Mouse (Mus musculus): Measurements from ENCODE around the gene Nova2.
A peak's percentile ranks its signal among the peaks of the same experiment; 100 is the strongest.

Gene Nova2

DNA sequence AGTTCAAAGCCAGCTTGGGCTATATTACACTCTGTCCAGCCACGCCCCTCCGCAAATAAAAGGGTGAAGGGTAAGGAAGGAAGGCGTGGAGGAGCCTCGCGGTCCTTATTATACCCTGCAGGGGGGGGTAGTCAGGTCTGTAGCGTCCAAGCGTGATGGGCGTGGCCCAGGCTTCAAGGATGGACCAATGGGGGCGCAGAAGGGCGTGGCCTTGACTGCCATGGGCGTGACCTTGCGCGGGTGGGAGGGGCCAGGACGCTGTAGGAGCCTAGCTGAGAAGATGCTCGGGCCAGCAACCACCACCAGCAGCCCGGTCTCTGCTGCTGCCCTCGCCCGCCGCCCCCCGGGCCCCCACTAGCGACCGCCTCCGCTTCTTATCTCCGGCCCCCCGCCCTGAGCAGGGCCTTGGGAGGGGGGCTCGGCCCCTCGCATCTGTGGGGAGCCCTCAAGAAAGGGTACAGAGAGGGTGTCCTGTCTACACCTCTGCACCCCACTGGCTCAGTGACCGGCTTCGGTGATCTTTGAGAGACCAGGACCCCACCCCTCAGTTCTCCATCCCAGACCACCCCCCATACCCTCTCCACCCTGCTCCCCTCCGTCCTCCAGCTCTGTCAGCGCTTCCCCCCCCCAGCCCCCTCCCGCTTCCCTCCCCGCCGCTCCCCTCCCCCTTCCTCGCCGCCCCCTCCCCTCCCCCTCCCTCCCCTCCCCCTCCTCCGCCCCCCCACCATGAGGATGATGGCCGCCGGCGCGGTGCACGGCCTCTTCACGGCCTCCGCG is at the start of gene Nova2:
Gene Nova2 (plus strand): TSS at position 727 of the 777 bp plus-strand sequence.
- DNase-seq (ENCODE audit: low spot score) = peak; percentile 27

DNA sequence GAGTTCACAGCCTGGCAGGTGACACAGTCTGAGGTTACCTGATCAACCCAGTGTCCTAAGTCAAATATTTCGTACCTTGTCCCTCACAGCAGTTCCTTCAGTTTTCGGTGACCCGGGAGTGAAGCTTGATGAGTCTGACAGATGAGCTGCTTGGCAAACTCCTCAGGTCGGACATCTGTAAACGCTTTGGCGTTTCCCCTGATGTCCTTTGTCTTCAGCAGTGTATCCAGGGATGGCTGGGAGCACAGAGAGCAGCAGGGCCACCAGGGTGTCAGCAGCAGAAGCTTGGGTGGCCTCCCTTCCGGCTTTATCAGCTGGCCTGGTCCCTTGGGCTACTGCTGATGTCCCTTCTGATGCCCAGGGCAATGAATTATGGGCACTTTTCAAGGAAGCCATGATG is 47.0 kb upstream of the Nova2 start:
- DNase-seq (ENCODE audit: low spot score) = no peak

DNA sequence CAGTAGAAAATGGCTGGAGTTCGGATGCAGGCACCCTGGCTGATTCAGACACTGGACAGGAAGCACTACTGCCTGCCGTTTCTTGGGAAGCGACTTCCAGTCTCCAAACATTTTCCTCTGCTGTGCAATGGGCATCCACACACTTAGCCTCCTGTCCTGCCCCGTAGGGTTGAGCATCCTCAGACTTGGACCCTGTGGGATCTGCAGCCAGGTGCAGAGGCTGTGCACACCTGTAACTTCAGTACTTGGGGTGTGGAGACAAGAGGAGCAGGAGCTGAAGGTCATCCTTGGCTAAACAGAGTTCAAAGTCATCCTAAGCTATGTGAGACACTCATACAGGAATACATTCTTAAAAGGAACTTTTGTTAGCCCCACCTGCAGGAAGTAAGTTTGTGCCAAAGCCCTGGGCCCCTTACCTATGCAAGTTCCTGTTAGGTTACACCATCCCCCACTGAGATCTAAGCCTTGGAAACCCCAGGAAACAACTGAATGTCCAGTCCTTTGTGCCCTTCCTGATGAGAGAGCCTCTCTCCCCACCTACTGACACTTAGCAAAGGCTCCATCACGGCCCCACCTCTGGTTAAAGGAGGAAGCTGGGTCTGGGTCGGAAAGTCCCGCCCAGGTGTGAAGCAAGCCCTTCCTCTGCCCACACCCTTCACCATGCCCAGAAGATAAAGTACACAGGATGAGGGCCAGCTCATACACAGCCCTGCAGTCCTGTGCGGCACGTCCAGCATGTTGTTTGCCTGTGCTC is 41.5 kb upstream of the Nova2 start:
- no peak for DNase-seq (ENCODE audit: low spot score)

DNA sequence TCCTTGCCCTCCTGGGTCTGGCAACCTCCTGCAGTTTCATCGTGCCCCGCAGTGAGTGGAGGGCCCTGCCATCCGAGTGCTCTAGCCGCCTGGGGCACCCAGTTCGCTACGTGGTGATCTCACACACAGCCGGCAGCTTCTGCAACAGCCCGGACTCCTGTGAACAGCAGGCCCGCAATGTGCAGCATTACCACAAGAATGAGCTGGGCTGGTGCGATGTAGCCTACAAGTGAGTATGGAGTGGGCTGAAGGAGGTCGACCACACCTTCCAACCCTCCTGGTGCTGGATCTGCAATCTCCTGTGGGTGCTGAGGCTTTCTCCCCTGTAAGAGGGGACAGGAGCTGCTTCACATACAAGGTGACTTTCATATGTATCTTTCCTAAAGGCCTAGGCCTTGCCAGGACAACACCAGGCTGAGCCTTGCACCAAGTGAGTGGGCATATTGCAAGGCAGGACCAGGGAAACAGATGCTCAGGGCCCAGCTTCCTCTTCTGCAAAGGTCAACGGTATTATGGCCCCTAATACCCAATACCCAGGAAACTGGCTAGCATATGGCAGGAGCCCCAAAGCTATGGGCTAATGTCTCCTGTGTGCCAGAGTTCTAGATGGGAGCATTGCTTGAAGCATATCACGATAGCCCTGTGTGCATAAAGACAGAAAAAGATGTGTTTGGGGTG is 40.8 kb upstream of the Nova2 start:
- DNase-seq (ENCODE audit: low spot score) = no peak

DNA sequence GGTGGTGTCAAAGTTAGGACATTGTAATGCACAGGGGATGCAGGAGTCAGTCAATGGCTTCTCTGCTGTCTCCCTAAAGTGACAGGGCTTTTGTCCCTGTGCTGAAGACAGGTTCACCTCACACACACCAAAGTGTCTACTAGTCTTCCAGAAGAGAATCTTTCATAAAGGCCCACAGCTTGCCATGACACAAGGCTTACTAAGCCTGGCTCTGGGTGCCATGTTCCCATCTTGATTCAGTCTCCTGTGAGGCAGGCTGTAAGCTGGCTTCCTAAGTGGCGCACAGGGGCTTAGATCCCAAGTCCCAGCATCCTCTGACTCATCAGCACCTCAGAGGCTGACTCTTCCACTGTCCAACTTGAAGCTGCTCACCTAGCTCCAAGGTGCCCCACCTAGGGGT is 38.7 kb upstream of the Nova2 start:
- DNase-seq (ENCODE audit: low spot score) = no peak

DNA sequence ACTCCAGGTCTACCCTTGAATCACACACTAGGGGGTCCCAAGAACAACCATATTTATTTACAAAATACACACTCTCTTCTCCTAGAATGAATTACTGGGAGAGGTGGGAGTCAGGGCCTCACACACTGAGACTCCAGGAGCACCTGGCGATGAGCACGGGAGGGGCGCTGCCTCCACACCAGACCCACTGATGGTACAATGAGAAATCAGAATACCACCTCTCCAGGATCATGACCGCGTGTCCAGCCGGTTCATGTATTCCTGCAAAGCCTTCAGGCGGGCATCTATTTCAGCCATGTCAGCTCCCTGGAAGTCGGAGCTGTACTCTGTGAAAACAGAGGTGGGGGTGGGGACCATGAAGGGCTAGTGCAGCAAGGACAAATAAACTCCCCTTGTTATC is 34.8 kb upstream of the Nova2 start:
- no peak for DNase-seq (ENCODE audit: low spot score)

DNA sequence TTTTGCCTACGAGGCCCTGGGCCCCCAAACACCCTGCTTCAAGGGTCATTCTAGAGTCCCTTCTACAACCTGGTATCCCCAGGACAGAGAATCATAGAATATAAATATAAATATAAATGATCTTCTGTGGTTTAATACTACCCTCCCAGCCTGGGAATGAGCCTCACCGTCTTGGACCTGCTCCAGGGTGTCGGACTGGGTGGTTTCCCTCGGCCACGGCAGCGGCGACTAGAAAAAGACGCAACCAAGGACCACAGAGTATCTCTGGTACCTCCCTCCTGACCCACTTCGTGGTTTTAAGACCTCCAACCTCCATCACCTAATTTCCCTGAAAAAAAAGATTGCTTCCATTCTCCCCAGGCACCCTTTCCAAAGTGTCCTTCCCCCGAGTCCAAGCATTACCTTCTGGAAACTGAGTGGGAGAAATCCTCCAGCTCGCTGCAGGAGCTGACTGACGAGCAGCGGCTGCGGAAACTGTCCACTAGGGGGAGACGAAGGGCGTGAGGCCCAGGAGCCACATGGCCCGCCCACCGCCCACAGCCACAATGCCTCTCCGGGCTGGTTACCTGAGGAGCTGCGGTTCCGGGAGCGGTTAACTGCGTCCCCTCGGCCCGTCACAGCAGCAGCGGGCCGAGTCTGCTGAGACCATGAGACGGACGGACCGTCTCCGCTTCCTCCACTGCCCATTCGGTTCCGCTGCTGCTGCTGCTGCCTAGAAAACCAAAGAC is 33.7 kb upstream of the Nova2 start:
- DNase-seq (ENCODE audit: low spot score) = peak; percentile 68

DNA sequence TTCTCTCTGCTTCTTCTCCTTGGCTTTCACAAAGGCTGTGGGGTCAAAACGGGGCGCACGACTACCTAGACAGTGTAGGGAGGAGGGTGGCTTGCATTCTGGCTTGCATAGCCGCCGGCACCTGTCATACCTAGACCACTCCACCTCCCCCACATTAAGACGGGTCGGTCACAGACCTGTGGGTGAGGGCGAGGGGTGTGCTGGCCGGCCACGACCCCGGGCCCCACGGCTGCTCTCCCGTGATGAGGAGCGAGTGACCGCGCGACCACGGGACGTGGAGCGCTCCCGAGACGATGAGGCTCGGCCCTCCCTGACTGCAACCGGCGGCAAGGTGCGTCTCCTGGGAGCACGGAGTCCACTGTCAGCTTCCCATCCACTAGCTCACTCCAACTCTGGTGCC is 32.7 kb upstream of the Nova2 start:
- DNase-seq (ENCODE audit: low spot score) = no peak

DNA sequence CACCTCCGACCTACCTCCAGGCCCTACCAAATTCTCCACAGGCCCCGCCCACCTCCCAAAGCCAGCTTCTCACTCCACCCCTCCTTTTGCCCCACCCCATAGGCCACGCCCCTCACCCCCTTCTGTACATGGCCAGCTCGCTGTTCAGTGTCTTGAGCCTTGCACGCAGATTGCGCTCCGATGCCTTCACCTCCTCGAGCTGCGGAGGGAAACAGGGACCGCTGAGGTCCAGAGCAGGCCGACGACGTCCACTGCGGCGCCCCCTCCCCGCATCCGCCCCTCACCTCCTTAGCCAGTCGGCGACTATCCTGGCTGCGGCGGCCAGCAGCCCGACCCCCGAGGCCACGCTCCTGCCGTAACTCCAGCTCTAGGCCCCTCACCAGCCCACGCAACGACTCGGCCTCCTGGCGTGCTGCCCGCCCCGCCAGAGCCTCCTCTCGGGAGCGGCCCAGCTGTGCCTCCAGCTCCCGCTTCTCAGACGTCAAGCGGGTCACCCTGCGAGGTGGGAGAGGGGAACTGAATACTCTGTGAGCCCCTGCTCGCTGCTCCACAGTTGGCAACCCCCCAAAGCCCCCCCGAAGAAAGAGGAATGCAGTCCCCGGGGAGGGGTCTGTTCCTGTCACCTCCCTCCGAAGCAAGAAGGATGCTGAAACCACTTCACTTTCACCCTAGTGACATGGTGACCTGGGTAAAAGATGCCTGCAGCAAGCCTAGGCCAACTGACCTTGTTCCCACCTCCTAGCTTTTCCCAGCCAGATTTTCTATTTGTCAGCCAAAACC is 31.8 kb upstream of the Nova2 start:
- DNase-seq (ENCODE audit: low spot score) = no peak

DNA sequence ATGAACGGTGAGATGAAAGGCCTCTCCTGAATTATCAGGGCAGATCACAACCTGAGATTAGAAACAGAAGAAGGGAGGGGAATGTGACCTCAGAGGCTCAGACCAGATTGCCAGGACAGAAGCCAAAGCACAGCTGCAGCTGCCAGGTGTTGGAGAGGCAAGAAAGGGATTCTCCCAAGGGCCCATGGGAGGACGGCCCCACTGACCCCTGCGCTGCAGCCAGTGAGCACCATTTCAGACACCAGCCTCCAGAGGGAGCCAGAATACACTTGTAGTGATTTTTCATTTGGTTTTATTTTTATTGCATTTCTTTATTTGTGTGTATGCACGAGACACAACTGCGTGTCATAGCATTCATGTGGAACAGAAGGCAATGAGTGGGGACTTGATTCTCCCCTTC is 29.2 kb upstream of the Nova2 start:
- DNase-seq (ENCODE audit: low spot score) = no peak

DNA sequence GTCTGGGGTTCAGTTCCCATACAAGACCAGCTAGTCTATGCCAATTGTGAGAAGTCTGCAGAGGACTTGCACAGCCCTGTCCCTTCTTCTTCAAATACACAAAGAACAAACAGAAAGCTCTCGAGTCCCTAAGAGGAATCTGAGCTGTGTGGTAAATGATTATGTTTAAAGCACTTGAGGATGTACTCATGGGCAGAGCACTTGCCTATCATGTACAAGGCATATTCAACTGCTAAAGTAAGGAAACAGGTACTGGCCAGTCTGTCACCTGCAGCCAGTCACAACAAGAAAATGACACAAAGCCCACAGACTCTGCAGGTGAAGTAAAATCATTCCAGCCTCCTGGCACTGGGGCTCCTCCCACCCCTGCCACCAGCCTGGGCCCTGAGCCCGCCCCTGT is 25.2 kb upstream of the Nova2 start:
- DNase-seq (ENCODE audit: low spot score) = no peak

DNA sequence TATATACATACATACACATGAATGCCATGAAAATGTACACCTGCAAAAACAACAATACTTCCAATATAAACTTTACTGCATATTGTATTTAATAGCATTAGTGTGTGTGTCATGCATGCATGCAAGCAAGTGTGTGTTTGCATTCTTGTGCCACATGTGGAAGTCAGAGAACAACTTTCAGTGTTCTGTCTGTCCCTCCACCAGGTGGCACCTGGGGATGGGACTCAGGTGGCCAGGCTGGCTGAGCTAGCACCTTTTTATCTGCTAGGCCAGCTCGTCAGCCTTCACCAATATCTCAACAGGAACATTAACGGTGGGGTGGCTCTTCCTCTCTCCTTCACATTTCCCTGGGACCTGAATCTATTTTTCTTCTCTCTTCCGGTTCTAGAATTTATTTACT is 23.2 kb upstream of the Nova2 start:
- no peak for DNase-seq (ENCODE audit: low spot score)

DNA sequence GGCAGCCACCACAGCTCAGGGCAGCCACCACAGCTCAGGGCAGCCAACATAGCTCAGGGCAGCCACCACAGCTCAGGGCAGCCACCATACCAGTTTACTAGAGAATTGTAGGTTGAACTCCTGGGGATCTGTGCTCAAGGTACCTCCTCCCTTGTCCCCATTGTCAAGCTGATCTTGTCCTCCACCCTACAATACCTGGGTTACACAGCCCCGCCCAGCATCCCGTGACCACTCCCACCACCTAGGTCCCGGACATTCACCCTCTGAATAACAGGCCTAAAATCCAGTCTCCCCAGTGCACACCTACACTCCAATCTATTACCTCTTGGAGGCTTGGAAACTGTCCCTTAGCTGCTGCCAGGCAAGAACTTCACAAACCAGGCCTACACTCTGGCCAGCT is 20.7 kb upstream of the Nova2 start:
- no peak for DNase-seq (ENCODE audit: low spot score)

DNA sequence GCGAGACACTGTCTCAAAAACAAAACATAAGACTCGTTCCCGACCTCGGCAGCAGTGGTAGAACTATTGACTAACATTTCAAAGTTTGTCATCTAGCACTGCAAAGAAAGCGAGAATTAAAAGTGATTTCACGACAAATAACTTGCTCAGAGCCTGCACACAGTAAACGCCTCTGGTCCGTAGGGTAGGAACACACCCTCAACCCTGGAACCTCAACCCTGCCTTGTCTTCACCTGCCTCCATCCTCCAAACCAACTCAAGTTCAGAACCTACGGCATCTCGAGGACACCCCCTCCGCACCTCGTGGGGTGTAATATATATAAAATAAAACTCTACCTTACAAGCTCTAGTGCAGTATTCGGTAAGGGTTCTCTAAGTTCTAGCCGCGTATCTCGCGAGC is 15.9 kb upstream of the Nova2 start:
- DNase-seq (ENCODE audit: low spot score) = no peak

DNA sequence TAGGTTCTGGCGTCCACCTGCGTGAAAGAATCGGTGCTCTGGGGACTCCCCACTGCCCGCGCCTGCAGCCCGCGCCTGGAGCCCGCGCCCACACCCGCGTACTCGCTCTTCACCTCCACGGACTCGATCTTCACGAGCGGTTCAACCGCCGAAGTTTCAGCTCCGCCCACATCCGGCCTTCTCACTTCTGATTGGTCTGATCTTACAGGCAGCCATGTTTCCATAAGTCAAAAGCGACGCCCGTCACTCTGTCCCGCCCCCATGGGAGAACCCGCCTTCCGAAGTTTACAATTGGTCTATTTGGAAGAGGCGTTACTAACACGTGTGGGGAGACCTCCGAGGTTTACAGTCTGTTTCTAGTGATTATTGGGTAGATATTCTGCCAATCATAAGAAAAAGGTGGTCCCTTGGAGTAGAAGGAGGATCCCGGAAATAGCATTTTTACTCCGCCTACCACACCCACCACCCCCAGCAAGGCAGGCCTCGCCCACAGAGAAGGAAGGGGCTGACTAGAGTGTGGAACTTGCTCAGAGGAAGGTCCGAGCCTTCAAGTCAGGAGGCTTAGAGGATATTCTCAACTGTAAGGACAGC is 15.4 kb upstream of the Nova2 start, which contains the start of gene Ccdc61:
Gene Ccdc61 (minus strand): TSS at position 175 of the 591 bp plus-strand sequence.
- DNase-seq (ENCODE audit: low spot score) = peak; percentile 92

DNA sequence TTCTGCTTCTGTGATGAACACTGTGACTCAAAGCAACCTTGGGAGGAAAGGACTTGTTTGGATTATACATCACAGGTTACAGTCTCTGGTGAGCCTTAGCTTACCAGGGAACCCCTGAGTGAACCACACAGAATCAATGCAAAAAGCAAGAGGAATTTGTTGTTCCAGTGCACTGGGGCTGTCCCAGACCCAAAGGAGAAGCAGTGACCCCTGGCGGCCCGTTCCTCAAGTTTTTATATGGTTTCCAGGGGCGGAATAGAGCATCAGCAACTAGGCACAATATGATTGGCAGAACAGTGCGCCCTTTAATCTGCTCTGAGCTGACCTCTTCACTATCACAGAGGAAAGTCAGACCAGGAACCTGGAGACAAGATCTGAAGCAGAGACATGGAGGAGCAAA is 9.4 kb upstream of the Nova2 start:
- DNase-seq (ENCODE audit: low spot score) = no peak

DNA sequence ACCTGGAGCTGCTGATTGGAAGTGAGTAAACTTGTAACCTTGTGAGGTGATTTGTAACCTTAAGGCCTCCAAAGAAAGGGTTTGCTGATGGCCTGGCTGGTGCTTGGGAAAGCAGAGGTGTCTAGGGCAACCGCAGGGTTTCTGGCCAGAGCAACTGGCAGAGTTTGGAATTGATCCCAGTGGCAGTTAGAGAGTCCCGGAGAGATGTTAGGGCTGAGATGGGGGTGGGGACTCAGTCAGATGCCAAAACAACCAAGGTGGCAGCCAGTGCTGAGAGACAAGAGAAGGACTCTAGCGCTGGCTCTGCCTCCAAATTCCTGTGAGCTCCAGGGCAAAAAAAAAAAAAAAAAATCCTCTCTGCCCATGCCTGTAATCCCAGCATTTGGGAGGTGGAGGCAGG is 7.8 kb upstream of the Nova2 start:
- no peak for DNase-seq (ENCODE audit: low spot score)

DNA sequence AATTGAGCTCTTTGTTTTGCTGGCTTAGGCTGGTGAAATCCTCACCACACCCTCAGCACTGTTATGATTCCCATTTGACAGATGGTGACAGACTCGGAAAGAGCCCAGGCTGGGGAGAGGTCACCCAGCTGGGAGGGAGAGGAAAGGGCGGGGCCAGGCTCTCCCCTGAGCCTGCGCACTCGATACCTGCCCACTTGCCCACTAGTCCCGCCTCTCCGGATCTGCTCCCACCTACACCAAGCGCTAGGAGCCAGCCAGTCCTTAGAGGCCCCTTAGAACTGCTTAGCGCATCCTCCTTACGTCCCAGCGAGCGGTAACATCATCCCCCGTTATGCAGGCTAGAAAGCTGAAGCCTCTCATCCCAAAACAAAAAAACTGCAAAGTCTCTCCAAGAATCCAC is 4.6 kb upstream of the Nova2 start:
- no peak for DNase-seq (ENCODE audit: low spot score)

DNA sequence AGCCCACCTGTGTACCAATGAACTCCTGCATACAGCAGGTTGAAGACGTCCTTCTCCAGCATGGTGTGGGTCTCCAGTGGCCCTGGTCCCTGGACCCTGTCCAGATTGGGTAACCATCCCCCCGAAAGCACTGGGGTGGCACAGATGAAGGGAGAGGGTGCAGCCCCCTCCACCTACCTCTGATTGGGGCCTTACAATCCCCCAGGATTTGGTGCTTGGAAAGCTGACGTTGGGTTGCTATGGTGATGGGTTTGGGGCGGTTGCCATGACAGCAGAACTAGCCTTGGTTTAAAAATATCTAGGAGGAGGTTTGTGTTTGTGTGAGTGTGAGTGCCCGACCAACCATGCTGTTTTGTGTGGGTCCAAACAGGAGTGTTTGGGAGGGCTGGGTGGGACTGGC is 2.9 kb upstream of the Nova2 start:
- DNase-seq (ENCODE audit: low spot score) = no peak

DNA sequence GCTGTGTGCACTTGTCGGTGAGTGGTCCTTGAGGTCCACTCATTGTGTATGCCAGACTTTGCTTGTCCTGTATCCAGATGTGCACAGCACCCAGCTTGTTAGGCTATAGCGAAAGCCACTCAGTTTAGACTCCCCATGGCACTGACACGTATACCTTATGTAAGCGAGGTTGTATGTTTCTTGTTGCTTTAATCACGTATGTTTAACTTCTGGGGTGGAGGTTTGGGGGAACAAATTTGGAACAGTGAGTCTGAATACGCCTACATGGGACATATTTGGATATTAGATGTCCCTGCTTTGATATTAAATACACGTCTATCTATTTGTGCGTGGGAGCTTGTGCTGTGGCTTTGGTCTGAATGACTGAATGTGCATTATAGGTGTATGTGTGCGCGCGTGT is 2.4 kb upstream of the Nova2 start:
- DNase-seq (ENCODE audit: low spot score) = no peak

DNA sequence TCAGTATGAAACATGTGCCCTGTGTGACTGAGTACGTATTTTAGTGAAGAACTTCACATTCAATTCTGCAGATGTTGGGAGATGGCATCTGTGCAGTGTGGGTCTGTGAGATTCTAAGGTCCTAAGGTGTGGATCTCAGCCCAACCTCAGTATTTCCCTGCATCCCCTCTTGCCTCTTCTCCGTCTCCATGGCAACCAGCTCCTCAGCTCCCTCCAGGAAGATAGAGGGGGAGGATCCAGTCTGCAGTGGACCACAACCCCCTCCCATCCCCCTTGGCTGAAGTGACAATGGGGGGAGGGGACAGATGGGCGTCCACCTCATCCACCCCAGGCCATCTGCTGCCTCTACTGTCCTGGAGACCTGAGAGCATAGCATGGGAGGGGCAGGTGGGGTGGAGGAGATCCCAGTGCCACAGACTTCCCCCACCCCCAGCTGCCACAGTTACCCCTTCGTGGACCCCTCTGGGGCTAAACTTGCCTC is 1.9 kb upstream of the Nova2 start:
- DNase-seq (ENCODE audit: low spot score) = no peak

Measured in ovary, postnatal 10 days (tissue).